Mouse (Mus musculus): ENCODE results near the gene Emid1.

GRCm38 (mm10) chr11:5175866-5176265 lies 23.8 kb upstream of the Emid1 start:
- TF ChIP-seq CTCF (IDR thresholded peaks at IDR 0.05; ENCODE audit: insufficient read depth, low read length) (no peak), POLR2A (IDR thresholded peaks at IDR 0.05; ENCODE audit: borderline replicate concordance, extremely low read depth, low read depth, low read length) (no peak)

Data from lung, adult 2 months (tissue).